Mouse (Mus musculus): ENCODE results near the gene Col3a1.
A peak's percentile ranks its signal among the peaks of the same experiment; 100 is the strongest.

The Col3a1 gene

GRCm38 (mm10) chr1:45311388-45311787, at the start of gene Col3a1:
TSS of gene Col3a1 (plus strand) at chr1:45311538.
- DNase-seq (ENCODE audit: low read depth, low spot score): no peak

GRCm38 (mm10) chr1:45269421-45269820, 41.9 kb upstream of the Col3a1 start:
- no peak for DNase-seq (ENCODE audit: low read depth, low spot score)

DNA sequence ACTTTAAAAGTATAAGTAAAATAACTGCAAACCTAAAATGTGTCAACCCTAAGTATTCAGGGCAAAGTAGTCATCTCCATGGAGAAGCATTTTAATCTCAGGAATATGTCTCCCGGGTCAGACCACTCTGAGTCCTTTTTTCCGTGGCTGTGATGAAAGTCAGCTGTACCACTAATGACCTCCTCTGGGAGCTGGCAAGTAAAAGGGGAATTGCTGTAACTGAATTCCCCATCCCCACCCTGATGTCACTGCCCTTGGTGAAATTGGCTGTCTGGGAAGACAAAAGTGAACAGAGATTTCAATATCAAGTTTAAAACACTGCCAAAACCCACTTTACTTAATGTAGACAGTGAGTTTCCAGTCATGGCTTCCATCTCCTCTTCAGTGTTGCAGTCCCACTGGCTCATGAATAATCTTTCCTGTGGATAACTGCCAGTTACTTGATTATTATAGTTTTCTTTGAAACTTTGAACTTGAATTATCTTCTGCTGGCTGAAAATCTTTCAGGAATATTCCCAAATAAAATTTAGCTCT, 35.3 kb upstream of the Col3a1 start:
- DNase-seq (ENCODE audit: low read depth, low spot score): no peak

GRCm38 (mm10) chr1:45287954-45288353, 23.4 kb upstream of the Col3a1 start:
- DNase-seq (ENCODE audit: low read depth, low spot score): no peak

GRCm38 (mm10) chr1:45290037-45290436, 21.3 kb upstream of the Col3a1 start:
- DNase-seq (ENCODE audit: low read depth, low spot score): no peak

GRCm38 (mm10) chr1:45299394-45300119, 11.8 kb upstream of the Col3a1 start:
- no peak for DNase-seq (ENCODE audit: low read depth, low spot score)

GRCm38 (mm10) chr1:45304273-45304672, 7.1 kb upstream of the Col3a1 start:
- DNase-seq (ENCODE audit: low read depth, low spot score): no peak

DNA sequence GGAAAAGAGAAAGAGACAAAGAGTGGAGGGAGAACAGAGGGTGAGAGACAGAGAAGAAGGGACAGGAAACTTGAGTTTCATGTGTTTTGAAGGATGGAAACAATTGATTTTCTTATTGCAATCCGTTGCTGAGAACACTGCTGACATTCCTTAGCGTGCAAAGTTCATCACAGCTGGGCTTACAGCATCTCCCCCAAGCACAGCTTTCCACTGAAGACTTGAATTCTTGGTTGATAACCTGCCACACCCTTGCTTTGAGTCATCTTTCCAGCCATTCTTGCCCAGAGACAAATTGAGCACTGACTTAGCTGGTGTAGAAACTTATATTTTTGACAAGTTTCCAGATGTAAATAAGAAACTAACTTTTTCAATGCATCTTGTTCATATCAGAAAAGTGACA, 2.3 kb upstream of the Col3a1 start:
- no peak for DNase-seq (ENCODE audit: low read depth, low spot score)

DNA sequence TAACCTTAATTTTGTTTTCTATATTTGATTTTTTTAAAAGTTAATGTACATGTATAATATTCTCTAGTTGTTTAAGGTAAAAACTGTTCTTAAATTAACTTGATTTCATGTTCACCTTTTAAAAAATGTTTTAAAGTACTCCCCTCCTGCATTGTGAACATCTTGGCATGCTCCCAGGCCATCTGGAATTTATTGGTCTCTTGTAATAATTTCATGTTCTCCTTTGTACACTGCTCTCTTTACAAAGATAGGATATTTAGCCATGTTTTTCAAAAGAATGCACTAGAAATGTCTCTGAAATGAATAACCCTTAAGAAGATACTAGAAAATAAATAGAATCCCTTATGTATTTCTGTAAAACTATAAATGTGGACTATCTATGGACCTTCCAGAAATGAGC, 624 bp downstream of the Col3a1 start:
- DNase-seq (ENCODE audit: low read depth, low spot score): no peak

DNA sequence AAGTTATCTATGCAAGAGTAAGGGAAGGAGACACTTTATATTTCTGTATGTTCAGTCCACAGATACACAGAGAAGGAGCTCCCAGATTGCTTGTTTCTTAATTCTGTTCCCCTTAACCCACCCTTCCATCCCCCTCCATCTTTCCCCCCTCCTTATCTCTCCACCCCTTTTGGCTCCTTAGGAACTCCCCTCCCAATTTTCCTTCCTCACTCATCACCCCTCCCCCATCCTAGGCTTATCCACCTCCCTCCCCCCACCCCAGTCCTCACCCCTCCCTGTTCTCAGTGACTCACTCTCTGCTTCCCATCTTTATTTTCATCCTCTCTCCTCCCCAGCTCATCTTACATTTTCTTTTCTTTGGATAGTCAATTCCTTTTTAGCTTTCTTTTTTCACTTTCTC, 1.5 kb downstream of the Col3a1 start:
- no peak for DNase-seq (ENCODE audit: low read depth, low spot score)

- DNase-seq (ENCODE audit: low read depth, low spot score): peak; percentile 42
These were observed 2.5 kb downstream of the Col3a1 start for GRCm38 (mm10) chr1:45313696-45314295.

DNA sequence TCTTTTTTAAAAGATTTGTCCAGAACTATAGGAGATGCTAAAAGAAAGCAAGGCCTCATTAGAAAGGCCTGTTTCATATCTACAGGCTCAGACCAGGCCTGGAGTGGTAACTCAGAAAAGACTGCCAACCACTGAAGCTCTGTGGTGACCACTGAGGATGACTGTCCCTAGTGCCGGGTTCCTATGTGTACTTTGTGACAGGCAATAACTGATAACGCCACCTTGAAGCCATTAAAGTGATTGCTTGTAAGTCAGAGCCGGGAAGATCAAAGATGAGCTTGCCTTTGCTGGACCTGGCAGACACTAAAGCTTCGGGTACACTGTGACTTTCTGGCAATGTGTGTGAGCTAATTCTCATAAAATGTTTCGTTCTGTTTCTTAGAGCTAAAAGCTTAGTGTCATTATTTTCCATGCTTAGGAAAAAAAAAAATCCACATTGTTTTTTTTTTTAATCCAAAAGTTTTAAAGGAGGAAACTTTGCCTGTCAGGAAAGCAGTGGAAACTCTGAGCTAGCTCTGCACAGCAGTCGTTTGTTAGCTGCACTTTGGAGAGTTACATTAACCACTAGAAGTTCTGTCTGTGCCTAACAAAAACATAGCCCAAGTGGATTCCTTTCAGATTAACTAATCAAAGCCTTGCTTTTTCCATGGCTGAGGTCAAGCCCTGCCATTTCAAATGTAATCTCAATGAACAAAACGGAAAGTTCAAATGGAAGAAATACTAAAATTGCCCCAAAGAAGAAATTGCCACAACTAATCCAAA, 4.6 kb downstream of the Col3a1 start:
- DNase-seq (ENCODE audit: low read depth, low spot score): no peak

GRCm38 (mm10) chr1:45318241-45318640, 6.9 kb downstream of the Col3a1 start:
- no peak for DNase-seq (ENCODE audit: low read depth, low spot score)

GRCm38 (mm10) chr1:45320861-45321260, 9.5 kb downstream of the Col3a1 start:
- no peak for DNase-seq (ENCODE audit: low read depth, low spot score)

DNA sequence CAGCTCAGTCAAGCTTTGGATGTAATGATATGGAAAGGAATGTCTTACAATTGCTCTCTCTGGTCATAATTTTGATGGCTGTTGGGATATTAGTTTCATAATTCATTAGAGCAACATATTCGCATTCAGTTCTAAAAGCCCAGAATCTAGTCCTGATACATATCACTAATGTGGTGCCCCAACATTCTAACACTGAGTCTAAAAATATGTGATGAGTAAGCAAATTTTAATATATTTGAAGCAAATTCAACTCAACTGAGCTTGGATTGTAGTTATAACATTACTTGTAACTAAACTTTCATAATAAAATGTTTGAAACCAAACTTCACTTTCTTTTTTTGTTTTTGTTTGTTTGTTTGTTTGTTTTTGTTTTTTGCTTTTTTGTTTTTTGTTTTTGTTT, 17.8 kb downstream of the Col3a1 start:
- DNase-seq (ENCODE audit: low read depth, low spot score): no peak

DNA sequence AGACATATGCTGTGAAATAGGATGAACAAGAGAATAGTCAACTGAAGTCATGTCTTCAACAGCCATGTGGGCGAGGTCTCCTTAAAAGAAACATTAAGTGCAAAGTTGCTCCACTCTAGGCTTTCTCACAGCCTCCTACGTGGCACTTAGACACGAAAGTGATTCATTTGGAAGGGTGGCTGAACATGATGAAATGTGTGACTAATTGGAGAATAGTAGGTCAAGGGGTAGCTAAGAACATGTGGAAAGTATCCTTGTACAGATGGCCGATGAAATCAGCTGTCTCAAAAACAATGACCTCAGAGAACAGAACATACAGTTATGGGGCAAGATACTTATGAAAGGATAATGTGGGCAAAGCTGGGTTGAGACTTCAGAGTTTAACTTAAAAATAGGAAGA, 44.6 kb downstream of the Col3a1 start:
- no peak for DNase-seq (ENCODE audit: low read depth, low spot score)

DNA sequence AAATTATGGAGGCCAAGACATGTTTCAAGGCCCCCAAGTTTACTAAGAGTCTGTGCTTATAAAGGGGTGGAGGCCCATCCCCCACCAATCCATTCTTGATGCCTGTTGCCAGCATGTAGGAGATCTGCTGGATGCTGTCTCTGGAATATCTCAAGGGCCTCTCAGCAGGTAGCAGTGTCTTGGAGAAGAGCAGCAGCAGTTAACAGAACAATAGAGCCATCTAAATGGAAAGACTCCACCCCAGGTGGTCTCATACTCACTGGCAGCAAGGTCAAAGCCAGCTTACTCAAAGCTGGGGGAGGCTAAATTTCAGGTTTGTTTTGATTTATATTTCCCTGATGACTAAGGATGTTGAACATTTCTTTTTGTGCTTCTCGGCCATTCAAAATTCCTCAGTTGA, 46.7 kb downstream of the Col3a1 start:
- DNase-seq (ENCODE audit: low read depth, low spot score): no peak

DNA sequence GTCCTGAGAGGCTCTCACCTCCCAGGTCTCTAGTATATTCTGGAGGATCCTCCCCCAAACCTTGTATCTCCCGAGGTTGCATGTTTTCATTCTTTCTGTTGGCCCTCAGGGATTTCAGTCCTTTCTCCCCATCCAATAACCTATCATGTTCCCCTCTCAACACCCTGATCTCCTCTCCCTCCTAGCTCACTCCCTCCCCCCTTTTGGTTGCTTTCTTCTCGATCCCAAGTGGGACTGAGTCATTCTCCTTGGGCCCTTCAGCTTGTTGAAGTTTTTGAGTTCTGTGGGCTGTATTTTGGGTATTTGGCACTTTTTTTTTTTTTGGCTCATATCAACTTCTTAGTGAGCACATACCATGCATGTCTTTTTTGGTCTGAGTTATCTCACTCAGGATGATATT, 47.8 kb downstream of the Col3a1 start:
- DNase-seq (ENCODE audit: low read depth, low spot score): no peak

- no peak for DNase-seq (ENCODE audit: low read depth, low spot score)
These were observed 48.3 kb downstream of the Col3a1 start for GRCm38 (mm10) chr1:45359673-45360072.

DNA sequence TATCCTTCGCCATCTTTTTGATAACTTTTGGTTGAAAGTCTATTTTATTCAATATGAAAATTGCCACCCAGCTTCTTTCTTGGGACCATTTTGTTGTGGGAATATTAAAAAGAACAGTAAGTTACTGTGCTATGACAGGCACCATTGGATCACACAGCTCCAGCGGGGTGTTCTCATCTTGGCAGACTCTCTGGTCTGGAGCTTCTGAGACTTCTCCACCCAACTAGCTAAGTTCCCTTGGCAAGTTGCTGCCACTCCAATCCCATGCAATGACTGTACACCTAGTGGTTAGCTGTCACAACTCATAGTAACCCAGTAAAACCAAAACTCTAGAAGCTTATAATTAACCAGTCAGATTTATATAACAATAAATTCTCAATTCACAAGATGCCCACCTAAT, 51.9 kb downstream of the Col3a1 start:
- no peak for DNase-seq (ENCODE audit: low read depth, low spot score)

- no peak for DNase-seq (ENCODE audit: low read depth, low spot score)
These were observed 54.1 kb downstream of the Col3a1 start for GRCm38 (mm10) chr1:45365427-45365826.

DNA sequence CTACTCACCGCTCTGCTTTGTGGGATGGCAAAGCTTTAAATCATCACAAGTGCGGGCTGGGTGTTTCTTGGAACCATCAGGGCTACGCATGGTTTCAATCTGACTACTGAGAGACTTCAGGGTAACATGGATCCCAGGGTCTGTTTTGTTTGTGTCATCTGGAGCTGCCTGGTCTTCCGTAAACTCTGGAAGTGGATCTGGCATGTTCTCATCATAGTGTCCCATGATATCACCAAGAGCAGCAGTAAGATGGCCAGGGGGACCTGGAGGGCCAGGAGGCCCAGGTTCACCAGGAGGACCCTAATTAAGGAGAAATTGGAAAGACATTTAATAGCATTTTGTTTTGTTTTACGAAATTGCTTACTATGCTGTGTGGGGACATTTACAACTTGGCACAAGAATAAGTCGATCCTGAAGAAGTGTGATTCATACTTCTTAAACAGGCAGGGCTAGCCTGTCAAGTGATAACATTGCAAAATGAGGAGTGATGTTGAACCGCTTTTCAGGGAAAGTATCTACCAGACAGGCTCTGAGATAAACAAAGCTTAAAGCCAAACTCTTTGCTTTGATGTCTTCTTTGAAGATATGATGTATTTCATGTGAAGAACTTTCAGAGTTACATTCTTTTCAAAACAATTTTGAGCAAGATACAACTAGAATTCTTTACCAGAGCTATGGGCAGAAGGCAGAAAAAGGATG, 68.8 kb downstream of the Col3a1 start:
- DNase-seq (ENCODE audit: low read depth, low spot score): no peak
